ENCODE assay signal across 18 mouse cellular contexts in genomic region chr19:32087736-32088470, GRCm38 (mm10).
"Had no signal": no experiment of that assay in that cellular context is flagged by ENCODE, and none has a peak within 500 bp of the region (broad histone marks: within the 10 kb centered on the region; RNA-seq: fewer than 3 reads in every experiment).

No protein-coding gene starts in this region.

- H3K27me3 ChIP-seq: limb, embryonic 13.5 days; neural tube, embryonic 12.5 days; neural tube, embryonic 15.5 days had no signal

- H3K36me3 ChIP-seq: limb, embryonic 10.5 days; limb, embryonic 13.5 days; neural tube, embryonic 12.5 days; neural tube, embryonic 15.5 days had no signal

- DNase-seq: kidney, adult 2 months; kidney, postnatal 25 days; layer of hippocampus, adult 9-11 months; liver, postnatal 0 days; lung, embryonic 14.5 days; midbrain, embryonic 14.5 days; right cerebral cortex, adult 18-20 months; right cerebral cortex, postnatal 14 days; thymus, adult 18-20 months; thymus, postnatal 4 days had no signal

- H3K9ac ChIP-seq: limb, embryonic 13.5 days; liver, embryonic 14.5 days; liver, postnatal 0 days; lung, embryonic 14.5 days; neural tube, embryonic 12.5 days; neural tube, embryonic 15.5 days had no signal

- H3K27ac ChIP-seq: kidney, postnatal 0 days; layer of hippocampus, adult 2 months; limb, embryonic 10.5 days; limb, embryonic 13.5 days; liver, embryonic 14.5 days; macrophage; neural tube, embryonic 12.5 days; neural tube, embryonic 15.5 days had no signal

- H3K4me1 ChIP-seq: limb, embryonic 10.5 days; limb, embryonic 13.5 days; neural tube, embryonic 12.5 days; neural tube, embryonic 15.5 days had no signal

- H3K4me3 ChIP-seq: layer of hippocampus, adult 2 months; limb, embryonic 10.5 days; limb, embryonic 13.5 days; neural tube, embryonic 12.5 days; neural tube, embryonic 15.5 days had no signal
